Mouse (Mus musculus) embryonic facial prominence, embryonic 14.5 days (tissue): ENCODE measurements around the gene Alox12b. TPM values are rescaled to one million over a fixed set of nuclear protein-coding genes. Genes with fewer than 3 reads are reported as not detected.

ENCODE experiments used
- ATAC-seq: fragments of 200-750 bp; cut with Nextera tagmentation; 2 replicates; pipeline ENCODE4 v1.8.0; 2017; ENCODE audit warnings: low read depth, moderate number of reproducible peaks, moderate TSS enrichment
- DNase-seq: peaks from one replicate; pipeline ENCODE4 v3.0.0-alpha.2; 2015; ENCODE audit warnings: low spot score
- H3K27ac ChIP-seq: fragments of 300-500 bp; sonication (generic); replicated peaks from 2 replicates; pipeline ENCODE4 v1.5.1; 2014; ENCODE audit warnings: low read depth, mild to moderate bottlenecking, low read length, moderate library complexity
- H3K27me3 ChIP-seq: fragments of 300-500 bp; sonication (generic); replicated peaks from 2 replicates; pipeline ENCODE4 v1.6.1; 2014; ENCODE audit warnings: low read length; ENCODE audit not compliant: control insufficient read depth, insufficient read depth
- H3K36me3 ChIP-seq: fragments of 300-500 bp; sonication (generic); 2 replicates; pipeline ENCODE4 v1.6.1; 2014; ENCODE audit warnings: low read length, mixed read lengths; ENCODE audit not compliant: control insufficient read depth, insufficient read depth
- H3K4me1 ChIP-seq: fragments of 300-500 bp; sonication (generic); 2 replicates; pipeline ENCODE4 v1.6.1; 2014; ENCODE audit warnings: antibody characterized with exemption, low read length; ENCODE audit not compliant: control insufficient read depth, insufficient read depth
- H3K4me2 ChIP-seq: fragments of 300-500 bp; sonication (generic); 2 replicates; pipeline ENCODE4 v1.6.1; 2014; ENCODE audit warnings: low read depth, mild to moderate bottlenecking, low read length, moderate library complexity, mixed read lengths
- H3K4me3 ChIP-seq: fragments of 300-500 bp; sonication (generic); 2 replicates; pipeline ENCODE4 v1.5.1; 2014; ENCODE audit warnings: low read depth, mild to moderate bottlenecking, low read length
- H3K9ac ChIP-seq: fragments of 300-500 bp; sonication (generic); 2 replicates; pipeline ENCODE4 v1.6.1; 2014; ENCODE audit warnings: low read depth, mild to moderate bottlenecking, low read length, moderate library complexity, mixed read lengths
- H3K9me3 ChIP-seq: fragments of 300-500 bp; sonication (generic); 2 replicates; pipeline ENCODE4 v1.6.1; 2016; ENCODE audit warnings: low read length; ENCODE audit not compliant: control insufficient read depth
- WGBS: fragments of 180-500 bp; shearing (Covaris S2); extraction: QIAGEN DNeasy Blood & Tissue Kit; methylation state at CpG from one replicate; pipeline ENCODE4 v1.1.7; 2014; 5-methylcytosine and 5-hydroxymethylcytosine counted together
- polyA plus RNA-seq: library from polyadenylated mRNA; unstranded; fragments of >200 nt; fragmentation: Nextera tagmentation; extraction: Ambion mirVana; gene quantifications from 2 replicates; pipeline ENCODE4 v1.2.1, GENCODE M21; 2014

Alox12b gene
- polyA plus RNA-seq, 1 experiment from 2014 or later = 4.8 TPM

DNA sequence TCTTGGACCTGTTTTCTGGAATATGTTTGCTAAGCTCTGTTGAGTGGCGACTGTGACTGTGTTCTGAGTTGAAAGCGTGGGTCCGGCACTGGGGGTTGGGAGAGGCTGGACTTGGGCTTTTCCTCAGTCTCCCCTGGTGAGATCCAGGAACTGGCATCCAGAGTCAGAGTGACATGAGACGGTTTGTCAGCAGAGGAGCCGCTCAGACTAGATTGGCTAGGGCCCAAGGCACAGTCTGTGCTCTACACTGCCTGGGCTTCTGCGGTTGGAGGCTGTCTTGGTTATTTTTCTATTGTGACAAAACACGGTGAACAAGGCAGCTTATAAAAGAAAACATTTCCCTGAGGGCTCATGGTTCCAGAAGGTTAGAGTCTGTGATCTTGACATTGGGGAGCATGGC, 9.2 kb upstream of the Alox12b start:
- no peaks in the 10 kb centered on the region for H3K27me3 ChIP-seq
- H3K27ac ChIP-seq = no peak overlapping the region
- H3K4me2 ChIP-seq = no peak overlapping the region
- ATAC-seq = no peak
- no peak for DNase-seq
- no peaks in the 10 kb centered on the region for H3K9me3 ChIP-seq
- 69% methylated on average over 7 of the region's 7 CpGs for WGBS
- H3K4me1 ChIP-seq = peaks cover 4% of the 10 kb centered on the region; the same call in 1 of the 2 replicates
- no peaks in the 10 kb centered on the region for H3K36me3 ChIP-seq
- H3K4me3 ChIP-seq = no peak overlapping the region
- no peak overlapping the region for H3K9ac ChIP-seq

DNA sequence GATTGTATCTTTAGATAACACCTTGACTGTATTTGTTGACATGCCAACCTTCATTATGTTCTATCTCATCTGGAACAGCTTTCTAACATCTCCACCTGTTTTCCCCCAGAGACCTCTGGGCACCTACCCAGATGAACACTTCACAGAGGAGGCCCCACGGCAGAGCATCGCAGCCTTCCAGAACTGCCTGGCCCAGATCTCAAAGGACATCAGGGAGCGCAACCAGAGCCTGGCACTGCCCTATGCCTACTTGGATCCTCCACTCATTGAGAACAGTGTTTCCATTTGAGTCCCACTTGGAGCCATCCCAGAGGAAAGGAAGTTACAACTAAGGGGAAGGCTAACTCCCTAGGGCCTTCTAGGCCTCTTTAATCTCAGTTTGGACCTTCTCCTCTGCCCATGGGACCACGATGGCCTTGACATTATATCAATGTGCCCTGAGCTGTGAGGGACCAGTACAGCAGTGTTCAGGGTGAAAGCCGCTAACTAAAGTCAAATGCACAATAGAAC, 8.3 kb upstream of the Alox12b start:
- H3K9ac ChIP-seq = no peak overlapping the region
- peaks cover 4% of the 10 kb centered on the region; the same call in 1 of the 2 replicates for H3K4me1 ChIP-seq
- no peak overlapping the region for H3K27ac ChIP-seq
- H3K9me3 ChIP-seq = no peaks in the 10 kb centered on the region
- no peak overlapping the region for H3K4me3 ChIP-seq
- no peak for ATAC-seq
- no peak for DNase-seq
- H3K4me2 ChIP-seq = no peak overlapping the region
- no peaks in the 10 kb centered on the region for H3K36me3 ChIP-seq
- no peaks in the 10 kb centered on the region for H3K27me3 ChIP-seq
- WGBS = 87% methylated on average over 5 of the region's 5 CpGs

DNA sequence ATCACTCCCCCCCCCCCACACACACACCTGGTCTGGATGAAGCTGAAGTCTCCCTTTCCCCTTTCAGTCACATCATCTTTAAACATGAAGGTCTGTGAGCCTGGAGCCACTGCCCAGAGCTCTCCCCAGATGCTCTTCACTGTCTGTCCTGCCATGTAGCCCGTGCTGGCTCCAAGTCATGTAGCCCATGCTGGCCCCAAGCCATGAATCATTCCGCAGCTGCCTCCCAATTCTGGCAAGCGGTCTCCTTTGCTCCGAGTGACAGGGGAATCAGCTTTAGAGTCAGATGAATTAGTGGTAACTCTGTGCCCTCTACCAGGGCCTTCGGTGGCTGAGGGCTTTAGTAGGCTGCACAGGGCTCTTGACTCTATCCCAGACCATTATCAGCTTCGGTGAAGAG, 7.1 kb upstream of the Alox12b start:
- no peaks in the 10 kb centered on the region for H3K36me3 ChIP-seq
- H3K27ac ChIP-seq = no peak overlapping the region
- ATAC-seq (no peak), DNase-seq (no peak)
- no peaks in the 10 kb centered on the region for H3K9me3 ChIP-seq
- peaks cover 4% of the 10 kb centered on the region; the same call in 1 of the 2 replicates for H3K4me1 ChIP-seq
- no peak overlapping the region for H3K9ac ChIP-seq
- H3K4me3 ChIP-seq = no peak overlapping the region
- no peaks in the 10 kb centered on the region for H3K27me3 ChIP-seq
- no peak overlapping the region for H3K4me2 ChIP-seq
- 83% methylated on average over 6 of the region's 6 CpGs for WGBS

DNA sequence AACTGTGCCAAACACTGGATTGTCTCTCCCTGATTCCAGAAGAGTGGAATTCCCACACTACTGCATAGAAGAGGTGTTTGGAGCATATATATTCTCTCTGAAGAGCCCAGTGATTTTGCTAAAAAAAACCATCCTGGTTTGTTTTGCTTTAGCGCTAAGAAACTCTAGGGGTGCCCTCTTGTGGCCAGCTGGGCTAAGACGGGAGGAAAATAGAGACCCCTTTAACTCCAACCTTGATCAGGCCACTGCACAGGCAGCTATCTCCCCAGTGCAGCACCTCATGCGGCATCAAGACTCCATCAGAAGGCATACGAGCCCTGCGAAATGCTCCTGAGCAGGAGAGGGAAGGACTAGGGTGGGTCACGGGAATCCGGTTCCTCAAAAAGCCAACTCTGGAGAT, 6.3 kb upstream of the Alox12b start:
- DNase-seq (peak; percentile 83), ATAC-seq (no peak; the same call in 1 of the 2 replicates)
- no peaks in the 10 kb centered on the region for H3K27me3 ChIP-seq
- H3K27ac ChIP-seq = no peak overlapping the region
- H3K4me1 ChIP-seq = peaks cover 4% of the 10 kb centered on the region; the same call in 1 of the 2 replicates
- no peaks in the 10 kb centered on the region for H3K9me3 ChIP-seq
- H3K4me3 ChIP-seq = peak overlapping the region; percentile 23
- no peaks in the 10 kb centered on the region for H3K36me3 ChIP-seq
- peak overlapping the region; percentile 22; the same call in 1 of the 2 replicates for H3K9ac ChIP-seq
- WGBS = 9% methylated on average over 7 of the region's 7 CpGs
- peak overlapping the region; percentile 47 for H3K4me2 ChIP-seq

DNA sequence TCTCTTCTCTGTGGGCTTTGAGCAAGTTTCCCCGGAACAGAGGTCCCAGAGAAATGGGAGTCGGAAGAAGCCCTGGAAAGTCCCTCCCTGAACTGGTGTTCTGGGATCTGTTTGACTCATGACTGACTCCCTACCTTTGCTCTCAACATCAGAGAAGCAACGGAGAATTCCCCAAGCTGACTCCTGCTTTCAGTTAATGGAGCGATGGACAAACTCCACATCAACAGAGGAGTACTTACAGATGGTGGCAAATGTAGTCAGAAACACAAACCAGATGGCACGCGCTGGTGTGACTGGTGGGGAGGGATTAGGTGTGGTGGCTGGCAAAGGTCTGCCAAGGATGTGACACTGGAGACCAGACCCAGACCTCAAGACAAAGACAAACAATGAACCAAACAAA, 5.8 kb upstream of the Alox12b start:
- ATAC-seq = no peak
- Histone ChIP-seq H3K9me3 (no peaks in the 10 kb centered on the region), H3K4me3 (peak overlapping the region; percentile 23), H3K27me3 (no peaks in the 10 kb centered on the region), H3K4me2 (peak overlapping the region; percentile 47), H3K9ac (peak overlapping the region; percentile 22; the same call in 1 of the 2 replicates), H3K36me3 (no peaks in the 10 kb centered on the region), H3K27ac (no peak overlapping the region), H3K4me1 (peaks cover 4% of the 10 kb centered on the region; the same call in 1 of the 2 replicates)
- 38% methylated on average over 6 of the region's 6 CpGs for WGBS
- no peak for DNase-seq

DNA sequence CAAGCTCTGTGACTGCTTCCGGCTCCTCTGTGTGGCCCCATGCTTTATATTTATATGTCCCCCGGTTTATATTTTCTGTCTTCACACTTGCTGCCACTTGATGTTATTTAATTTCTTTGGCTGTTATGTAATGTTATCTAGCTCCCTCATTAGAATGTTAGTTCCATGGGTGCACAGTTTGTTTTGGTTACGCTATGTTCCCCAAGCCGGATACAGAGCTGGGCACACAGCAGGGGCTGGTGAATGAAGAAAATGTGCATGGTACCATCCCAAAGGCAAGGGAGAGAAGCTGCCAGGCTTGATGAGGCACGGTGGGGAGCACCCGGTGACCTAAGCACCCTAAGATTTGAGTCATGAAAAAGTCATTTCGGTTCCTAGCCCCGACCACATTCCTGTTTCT, 3.0 kb upstream of the Alox12b start:
- Histone ChIP-seq H3K4me1 (peaks cover 11% of the 10 kb centered on the region), H3K4me3 (no peak overlapping the region), H3K9ac (no peak overlapping the region), H3K27me3 (peaks cover 21% of the 10 kb centered on the region), H3K4me2 (no peak overlapping the region), H3K27ac (no peak overlapping the region), H3K36me3 (no peaks in the 10 kb centered on the region), H3K9me3 (no peaks in the 10 kb centered on the region)
- DNase-seq (no peak), ATAC-seq (no peak)
- 71% methylated on average over 8 of the region's 8 CpGs for WGBS

DNA sequence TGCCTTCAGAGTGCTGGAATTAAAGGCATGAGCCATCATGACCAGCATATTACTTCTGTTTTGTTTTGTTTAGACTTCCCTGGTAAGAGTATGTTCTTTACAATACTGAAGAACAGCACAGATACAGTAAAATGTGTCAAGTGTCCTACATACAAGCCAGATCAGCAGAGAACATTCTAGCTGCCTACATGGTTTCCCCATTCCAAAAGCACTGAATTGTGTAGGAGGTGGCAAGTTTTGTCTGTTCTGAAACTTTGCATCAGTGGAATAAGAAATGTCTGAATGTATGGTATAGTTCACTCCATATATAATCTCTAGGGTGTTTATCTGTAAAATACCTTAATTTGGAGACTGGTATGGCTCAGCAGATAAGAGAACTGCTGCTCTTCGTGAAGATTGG, 1.4 kb upstream of the Alox12b start:
- 37% methylated on average over 1 of the region's 1 CpGs for WGBS
- peaks cover 11% of the 10 kb centered on the region for H3K4me1 ChIP-seq
- H3K4me2 ChIP-seq = no peak overlapping the region
- DNase-seq = no peak
- no peak overlapping the region for H3K4me3 ChIP-seq
- H3K27ac ChIP-seq = no peak overlapping the region
- ATAC-seq = no peak
- no peak overlapping the region for H3K9ac ChIP-seq
- H3K36me3 ChIP-seq = no peaks in the 10 kb centered on the region
- no peaks in the 10 kb centered on the region for H3K9me3 ChIP-seq
- peaks cover 21% of the 10 kb centered on the region for H3K27me3 ChIP-seq

DNA sequence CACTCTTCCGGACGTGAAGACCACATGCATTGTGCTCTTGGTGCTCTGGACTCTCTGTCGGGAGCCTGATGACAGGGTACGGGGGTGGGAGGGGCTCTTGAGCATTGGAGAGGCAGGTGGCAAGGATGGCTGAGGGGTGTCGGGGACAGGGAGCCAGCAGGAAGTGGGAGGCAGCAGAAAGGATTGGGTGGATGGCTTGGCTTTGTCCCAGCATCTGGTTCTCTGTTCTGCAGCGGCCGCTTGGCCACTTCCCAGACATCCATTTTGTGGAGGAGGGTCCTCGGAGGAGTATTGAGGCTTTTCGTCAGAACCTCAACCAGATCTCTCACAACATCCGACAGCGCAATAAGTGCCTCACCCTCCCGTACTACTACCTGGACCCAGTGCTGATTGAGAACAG, 12.5 kb downstream of the Alox12b start:
- no peak overlapping the region for H3K27ac ChIP-seq
- H3K27me3 ChIP-seq = no peaks in the 10 kb centered on the region
- WGBS = 84% methylated on average over 12 of the region's 12 CpGs
- no peak overlapping the region for H3K4me2 ChIP-seq
- no peaks in the 10 kb centered on the region for H3K36me3 ChIP-seq
- no peaks in the 10 kb centered on the region for H3K9me3 ChIP-seq
- no peak for ATAC-seq
- H3K4me1 ChIP-seq = no peaks in the 10 kb centered on the region
- DNase-seq = no peak
- no peak overlapping the region for H3K4me3 ChIP-seq
- H3K9ac ChIP-seq = no peak overlapping the region

DNA sequence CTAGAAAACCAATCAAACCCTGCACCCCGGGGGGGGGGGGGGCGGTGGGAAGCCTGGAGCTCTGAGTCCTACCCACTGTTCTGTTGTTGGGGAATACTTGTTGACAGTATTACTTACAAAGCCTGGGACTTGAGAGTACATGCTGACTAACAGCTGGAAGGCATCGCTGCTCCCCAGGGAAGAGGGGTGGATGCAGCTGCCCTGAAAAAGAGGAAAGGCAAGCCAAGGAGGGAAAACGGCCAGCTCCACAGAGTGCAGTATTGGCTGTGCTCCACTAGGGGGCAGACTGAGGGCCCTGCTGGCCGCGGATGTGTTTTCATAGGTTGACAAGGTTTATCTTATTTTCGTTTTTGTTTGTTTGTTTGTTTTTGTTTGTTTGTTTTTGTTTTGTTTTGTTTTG, 14.8 kb downstream of the Alox12b start:
- no peaks in the 10 kb centered on the region for H3K4me1 ChIP-seq
- H3K4me2 ChIP-seq = no peak overlapping the region
- H3K36me3 ChIP-seq = no peaks in the 10 kb centered on the region
- H3K9ac ChIP-seq = no peak overlapping the region
- H3K27ac ChIP-seq = no peak overlapping the region
- no peaks in the 10 kb centered on the region for H3K27me3 ChIP-seq
- ATAC-seq = peak; percentile 57; the same call in 1 of the 2 replicates
- H3K4me3 ChIP-seq = no peak overlapping the region
- DNase-seq = peak; percentile 80
- WGBS = 22% methylated on average over 7 of the region's 7 CpGs
- H3K9me3 ChIP-seq = no peaks in the 10 kb centered on the region
